Mouse (Mus musculus): ENCODE measurements at regions not wholly inside any gene's neighbourhood (a gene's known extent, or its start where the extent isn't known, plus 50 kb on each side); places are given as distances from the start of the nearest gene placed in this dataset.

DNA sequence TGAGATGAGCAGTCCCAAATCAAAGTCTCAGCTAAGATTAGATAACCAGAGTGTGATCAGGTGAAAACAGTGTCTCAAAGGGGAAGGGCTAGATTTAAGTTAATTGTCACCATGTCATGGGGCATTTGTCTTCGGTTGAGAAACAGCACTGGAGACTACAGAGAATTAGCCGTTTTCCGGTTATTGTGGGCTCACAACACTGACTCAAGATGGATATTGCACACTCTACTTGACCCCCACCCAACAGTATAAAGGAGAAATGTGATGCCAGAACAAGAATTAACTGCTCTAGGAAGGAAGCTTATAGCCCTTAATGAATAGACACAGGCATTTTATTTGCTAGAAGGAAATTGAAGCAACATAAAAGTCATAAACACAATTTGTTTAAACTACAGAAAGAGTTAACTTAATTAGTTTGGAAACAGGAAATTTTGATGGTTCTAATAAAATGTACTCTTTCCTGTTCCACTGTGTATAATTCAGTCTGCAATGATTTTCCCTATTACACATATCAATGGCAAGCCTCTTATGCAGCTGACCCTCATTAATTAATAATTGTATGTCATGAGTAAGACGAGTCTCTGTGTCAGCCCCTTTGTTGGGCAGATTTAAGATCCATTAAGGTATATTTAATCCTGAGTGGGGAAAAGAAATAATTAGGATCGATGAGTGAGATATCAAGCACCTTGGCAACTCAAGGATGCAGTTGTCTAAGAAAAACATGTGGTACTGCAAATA, 277.4 kb upstream of the Tmeff2 start:
- ChIA-PET POLR2A (no interaction called here), CTCF (no interaction called here)

- ChIA-PET POLR2A (no interaction called here), CTCF (no interaction called here)
Measured at GRCm38 (mm10) chr1:50629000-50629399, 271.4 kb upstream of the Tmeff2 start.

GRCm38 (mm10) chr1:50629473-50630071, 270.9 kb upstream of the Tmeff2 start:
- POLR2A ChIA-PET: no interaction called here
- CTCF ChIA-PET: no interaction called here

GRCm38 (mm10) chr1:50637992-50638391, 262.5 kb upstream of the Tmeff2 start:
- ChIA-PET CTCF (no interaction called here), POLR2A (no interaction called here)

- ChIA-PET CTCF (interaction anchor here in 1 of 4 experiments (0.6 kb wide), 1 partner anchor 34 kb away, joined by 3 read pairs; no protein-coding TSS in a partner anchor), POLR2A (interaction anchor here in 1 of 4 experiments (0.6 kb wide), 1 partner anchor 19 kb away, joined by 7 read pairs; no protein-coding TSS in a partner anchor)
Measured at GRCm38 (mm10) chr1:50646931-50647674, 253.3 kb upstream of the Tmeff2 start.

GRCm38 (mm10) chr1:50651974-50652665, 248.3 kb upstream of the Tmeff2 start:
- POLR2A ChIA-PET: no interaction called here
- CTCF ChIA-PET: no interaction called here

DNA sequence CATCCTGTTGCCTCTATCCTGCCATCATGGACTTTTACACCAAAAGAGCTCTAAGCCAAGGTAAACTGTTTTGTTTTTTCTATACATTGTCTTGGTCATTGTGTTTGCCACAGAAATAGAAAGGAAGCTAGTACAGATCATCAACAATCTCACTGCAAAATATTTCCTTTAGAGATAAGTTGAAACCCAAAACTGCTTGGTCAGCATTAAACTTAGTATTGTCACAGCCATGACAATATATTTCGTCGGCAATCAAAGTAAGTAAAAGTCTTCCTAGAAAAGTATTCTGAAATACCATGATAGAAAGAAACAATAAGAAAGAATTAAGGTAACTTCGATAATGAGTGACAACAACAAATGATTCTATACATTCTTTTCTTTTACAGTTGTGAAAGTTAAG, 235.3 kb upstream of the Tmeff2 start:
- ChIA-PET POLR2A (no interaction called here), CTCF (no interaction called here)

- ChIA-PET POLR2A (no interaction called here), CTCF (no interaction called here)
Measured at GRCm38 (mm10) chr1:50682971-50683370, 217.5 kb upstream of the Tmeff2 start.

DNA sequence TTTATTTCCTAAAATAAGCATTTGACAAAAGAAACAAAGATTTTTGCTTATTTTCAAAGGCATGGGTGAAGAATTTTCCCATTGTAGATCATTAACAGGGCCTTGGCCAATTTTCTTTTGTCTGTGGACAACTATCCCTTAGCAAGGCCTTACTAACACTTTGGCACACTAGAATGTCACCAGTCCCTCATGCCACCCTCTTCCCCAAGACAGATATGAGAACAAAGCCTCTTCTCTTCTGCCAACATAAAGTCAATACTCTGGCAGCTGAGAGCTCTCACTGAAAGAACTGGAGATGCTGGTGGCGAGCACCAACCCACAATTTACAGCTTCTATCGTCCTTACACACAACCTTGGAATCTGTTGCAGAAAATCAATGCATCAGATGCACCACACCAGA, 215.1 kb upstream of the Tmeff2 start:
- CTCF ChIA-PET: no interaction called here

GRCm38 (mm10) chr1:50696916-50697315, 203.5 kb upstream of the Tmeff2 start:
- ChIA-PET POLR2A (no interaction called here), CTCF (no interaction called here)

More for the DNA sequence above, 215.1 kb upstream of the Tmeff2 start:
- POLR2A ChIA-PET: no interaction called here

DNA sequence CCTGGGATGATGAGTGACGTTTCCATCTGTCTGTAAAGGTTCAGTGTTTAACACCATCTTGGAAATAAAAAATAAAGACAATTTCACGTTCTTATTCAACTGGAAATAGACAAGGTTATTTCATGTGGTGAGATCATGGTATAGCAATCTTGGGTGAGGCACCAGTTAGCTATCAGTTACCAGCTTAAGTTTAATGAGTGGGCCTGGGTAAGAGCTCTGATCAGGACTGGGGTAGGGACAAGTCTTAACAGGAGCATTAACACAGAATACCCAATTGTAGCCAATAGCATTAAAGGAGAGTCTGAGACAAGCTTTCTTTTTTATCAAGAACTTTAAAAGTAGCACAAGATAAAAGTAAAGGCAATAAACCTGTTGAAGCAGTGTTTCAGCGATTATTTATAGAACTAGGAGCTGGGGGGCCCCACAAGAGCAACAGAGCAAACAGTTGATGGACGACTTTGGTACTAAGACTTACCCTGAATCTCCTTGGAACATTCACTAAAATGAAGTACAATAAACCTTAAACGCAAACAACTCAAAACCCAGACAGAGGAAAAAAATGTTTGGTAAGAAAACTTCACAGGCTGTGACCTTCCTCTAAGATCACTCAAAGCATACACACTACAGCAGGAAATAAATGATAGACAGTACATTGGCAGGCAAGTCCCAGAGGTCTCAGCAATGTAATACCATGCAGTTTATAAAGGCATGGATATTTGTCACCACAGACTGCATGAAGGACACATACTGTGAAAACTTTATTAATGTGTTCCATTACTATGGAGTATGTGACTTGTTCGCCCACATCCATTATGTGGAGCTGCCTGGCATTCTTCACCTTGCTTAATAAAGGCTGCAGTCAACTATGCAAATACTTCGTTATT, 202.9 kb upstream of the Tmeff2 start:
- POLR2A ChIA-PET: no interaction called here
- CTCF ChIA-PET: no interaction called here

DNA sequence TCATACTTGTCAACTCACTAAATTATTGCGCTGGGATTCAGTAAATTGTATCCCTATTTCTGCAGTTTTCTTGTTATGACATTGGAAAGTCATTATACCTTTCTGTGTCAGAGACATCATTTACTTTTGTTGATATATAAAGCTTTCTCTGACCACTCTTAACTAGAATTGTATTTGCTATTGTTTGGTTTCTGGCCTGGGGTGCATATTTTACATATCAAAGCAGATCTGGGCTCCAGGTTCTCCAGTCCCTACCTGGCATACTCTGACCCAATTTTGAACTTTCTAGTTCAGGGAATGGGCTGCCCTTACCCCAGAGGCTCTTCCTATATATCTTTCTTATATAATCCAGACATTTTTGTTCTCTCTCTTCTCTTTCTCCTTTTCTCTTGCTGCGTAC, 195.8 kb upstream of the Tmeff2 start:
- ChIA-PET CTCF (no interaction called here), POLR2A (no interaction called here)

GRCm38 (mm10) chr1:50745049-50745448, 155.4 kb upstream of the Tmeff2 start:
- ChIA-PET POLR2A (no interaction called here), CTCF (no interaction called here)

GRCm38 (mm10) chr1:50770211-50770610, 130.2 kb upstream of the Tmeff2 start:
- ChIA-PET CTCF (no interaction called here), POLR2A (no interaction called here)

- ChIA-PET CTCF (no interaction called here), POLR2A (no interaction called here)
Measured at GRCm38 (mm10) chr1:50795264-50795663, 105.2 kb upstream of the Tmeff2 start.

- ChIA-PET POLR2A (interaction anchor here in 2 of 4 experiments (0.5 to 0.6 kb wide), 2 partner anchors 257 to 496 kb away, joined by 4 read pairs; no protein-coding TSS in a partner anchor), CTCF (interaction anchor here in 1 of 4 experiments (0.9 kb wide), 1 partner anchor 536 kb away, joined by 6 read pairs; no protein-coding TSS in a partner anchor)
Measured at GRCm38 (mm10) chr1:50798166-50798565, 102.3 kb upstream of the Tmeff2 start.

DNA sequence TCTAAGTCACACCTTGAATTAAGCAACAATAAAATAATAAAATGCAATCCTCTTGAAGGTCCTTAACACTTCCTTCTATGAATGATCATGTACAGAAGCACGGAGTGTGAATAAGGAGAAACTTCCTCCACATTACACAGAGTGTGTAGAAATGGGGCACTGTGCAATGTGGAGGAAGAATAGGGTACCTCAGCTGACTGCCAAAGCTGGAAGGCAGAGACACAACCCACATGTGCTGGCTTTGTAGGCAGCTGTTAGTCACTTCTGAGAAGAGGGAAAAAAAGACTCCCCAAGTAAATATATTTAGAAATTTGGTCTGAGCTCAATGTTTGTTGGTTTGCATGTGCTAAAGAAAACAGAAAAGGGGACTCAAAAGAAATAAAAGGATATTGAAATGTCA, 94.1 kb upstream of the Tmeff2 start:
- CTCF ChIA-PET: no interaction called here
- POLR2A ChIA-PET: no interaction called here

GRCm38 (mm10) chr1:50806821-50807220, 93.6 kb upstream of the Tmeff2 start:
- CTCF ChIA-PET: no interaction called here

DNA sequence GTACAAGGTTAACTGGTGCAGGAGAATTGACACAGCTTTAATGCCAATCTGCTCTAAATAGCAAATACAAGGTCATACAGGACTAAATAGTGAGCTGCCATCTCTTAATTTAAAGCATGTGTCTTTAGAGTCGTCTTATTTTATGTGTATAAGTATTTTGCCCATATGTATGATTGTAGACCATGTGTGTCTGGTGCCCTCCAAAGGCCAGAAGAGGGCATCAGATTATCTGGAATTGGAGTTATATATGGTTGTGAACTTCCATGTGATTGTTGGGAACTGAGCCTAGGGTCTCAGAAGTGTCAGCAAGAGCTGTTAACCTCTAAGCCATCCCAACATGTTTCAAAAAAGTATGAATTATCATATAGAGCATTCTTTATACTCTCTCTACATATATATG, 68.8 kb upstream of the Tmeff2 start:
- CTCF ChIA-PET: no interaction called here
- POLR2A ChIA-PET: no interaction called here

More at GRCm38 (mm10) chr1:50806821-50807220, 93.6 kb upstream of the Tmeff2 start:
- POLR2A ChIA-PET: no interaction called here

Measured in embryonic stem cell, embryonic (primary cell).